Mouse (Mus musculus) stomach, embryonic 16.5 days (tissue): ENCODE data around the gene Stim1. TPM values are rescaled to one million over a fixed set of nuclear protein-coding genes. Genes with fewer than 3 reads are reported as not detected.
A peak's percentile ranks its signal among the peaks of the same experiment; 100 is the strongest.
"Not testable (repeated sequence)": the region's sequence is repeated elsewhere in the genome, so short reads cannot be mapped to it uniquely, and the experiment has no call there.

Source experiments
- ATAC-seq: fragments of 200-750 bp; cut with Nextera tagmentation; 2 replicates; pipeline ENCODE4 v1.8.0; 2017; ENCODE audit warnings: moderate number of reproducible peaks, moderate TSS enrichment; ENCODE audit not compliant: insufficient read depth, low FRiP score
- H3K27ac ChIP-seq: fragments of 300-500 bp; sonication (generic); 2 replicates; pipeline ENCODE4 v1.5.1; 2014; ENCODE audit warnings: low read length
- H3K27me3 ChIP-seq: fragments of 300-500 bp; sonication (generic); 2 replicates; pipeline ENCODE4 v1.6.1; 2014; ENCODE audit warnings: low read length, control low read depth, mixed read lengths; ENCODE audit not compliant: control insufficient read depth, insufficient read depth
- H3K36me3 ChIP-seq: fragments of 300-500 bp; sonication (generic); 2 replicates; pipeline ENCODE4 v1.6.1; 2014; ENCODE audit warnings: low read length; ENCODE audit not compliant: control insufficient read depth, insufficient read depth
- H3K4me1 ChIP-seq: fragments of 300-500 bp; sonication (generic); 2 replicates; pipeline ENCODE4 v1.6.1; 2014; ENCODE audit warnings: low read length, control low read depth, mixed read lengths; ENCODE audit not compliant: control insufficient read depth, insufficient read depth
- H3K4me2 ChIP-seq: fragments of 300-500 bp; sonication (generic); 2 replicates; pipeline ENCODE4 v1.6.1; 2014; ENCODE audit warnings: low read depth, low read length, mixed read lengths
- H3K4me3 ChIP-seq: fragments of 300-500 bp; sonication (generic); replicated peaks from 2 replicates; pipeline ENCODE4 v1.5.1; 2014; ENCODE audit warnings: mild to moderate bottlenecking, low read length
- H3K9ac ChIP-seq: fragments of 300-500 bp; sonication (generic); 2 replicates; pipeline ENCODE4 v1.6.1; 2014; ENCODE audit warnings: low read length
- H3K9me3 ChIP-seq: fragments of 300-500 bp; sonication (generic); replicated peaks from 2 replicates; pipeline ENCODE4 v1.6.1; 2016; ENCODE audit warnings: low read length, control low read depth; ENCODE audit not compliant: control insufficient read depth
- WGBS: fragments of 180-500 bp; shearing (Covaris S2); extraction: QIAGEN DNeasy Blood & Tissue Kit; methylation state at CpG from one replicate; pipeline ENCODE4 v1.1.7; 2014; 5-methylcytosine and 5-hydroxymethylcytosine counted together
- polyA plus RNA-seq: library from polyadenylated mRNA; unstranded; fragments of >200 nt; fragmentation: Nextera tagmentation; extraction: Ambion mirVana; gene quantifications from 2 replicates; pipeline ENCODE4 v1.2.1, GENCODE M21; 2015

Stim1 gene
- polyA plus RNA-seq, 1 experiment from 2014 or later: 33.7 TPM

- 17% methylated on average over 4 of the region's 4 CpGs for WGBS
Observed at GRCm38 (mm10) chr7:102258189-102258588, 9.4 kb upstream of the Stim1 start.

GRCm38 (mm10) chr7:102258753-102259152 is 8.9 kb upstream of the Stim1 start:
- Histone ChIP-seq H3K9ac (no peak overlapping the region), H3K36me3 (no peaks in the 10 kb centered on the region), H3K4me1 (no peaks in the 10 kb centered on the region), H3K4me3 (no peak overlapping the region), H3K4me2 (no peak overlapping the region), H3K9me3 (no peaks in the 10 kb centered on the region), H3K27ac (no peak overlapping the region), H3K27me3 (no peaks in the 10 kb centered on the region)
- no peak for ATAC-seq
- WGBS: 59% methylated on average over 3 of the region's 3 CpGs

More at GRCm38 (mm10) chr7:102258189-102258588, 9.4 kb upstream of the Stim1 start:
- Histone ChIP-seq H3K9me3 (no peaks in the 10 kb centered on the region), H3K4me3 (no peak overlapping the region), H3K27ac (no peak overlapping the region), H3K36me3 (no peaks in the 10 kb centered on the region), H3K27me3 (no peaks in the 10 kb centered on the region), H3K9ac (no peak overlapping the region), H3K4me1 (no peaks in the 10 kb centered on the region), H3K4me2 (no peak overlapping the region)
- ATAC-seq: no peak

GRCm38 (mm10) chr7:102259716-102260479 is 7.7 kb upstream of the Stim1 start:
- Histone ChIP-seq H3K27me3 (no peaks in the 10 kb centered on the region), H3K36me3 (no peaks in the 10 kb centered on the region), H3K4me1 (no peaks in the 10 kb centered on the region), H3K4me3 (no peak overlapping the region), H3K27ac (no peak overlapping the region), H3K9me3 (no peaks in the 10 kb centered on the region), H3K9ac (no peak overlapping the region), H3K4me2 (no peak overlapping the region)
- ATAC-seq: no peak
- 76% methylated on average over 10 of the region's 10 CpGs for WGBS

GRCm38 (mm10) chr7:102260518-102260917 is 7.1 kb upstream of the Stim1 start:
- Histone ChIP-seq H3K36me3 (no peaks in the 10 kb centered on the region), H3K27ac (no peak overlapping the region), H3K4me3 (no peak overlapping the region), H3K27me3 (no peaks in the 10 kb centered on the region), H3K9me3 (no peaks in the 10 kb centered on the region), H3K4me2 (no peak overlapping the region), H3K4me1 (no peaks in the 10 kb centered on the region), H3K9ac (no peak overlapping the region)
- WGBS: 83% methylated on average over 1 of the region's 1 CpGs
- no peak for ATAC-seq

- no peak for ATAC-seq
- no peaks in the 10 kb centered on the region for H3K27me3 ChIP-seq
- H3K9ac ChIP-seq: no peak overlapping the region
- no peak overlapping the region for H3K4me3 ChIP-seq
- 95% methylated on average over 2 of the region's 2 CpGs for WGBS
- H3K4me2 ChIP-seq: no peak overlapping the region
- H3K9me3 ChIP-seq: no peaks in the 10 kb centered on the region
- peaks cover 4% of the 10 kb centered on the region; the same call in 1 of the 2 replicates for H3K4me1 ChIP-seq
- no peaks in the 10 kb centered on the region for H3K36me3 ChIP-seq
- no peak overlapping the region for H3K27ac ChIP-seq
Observed at GRCm38 (mm10) chr7:102263020-102263419, 4.6 kb upstream of the Stim1 start.

- not testable (repeated sequence) for H3K4me3 ChIP-seq, H3K27ac ChIP-seq, ATAC-seq, H3K36me3 ChIP-seq, H3K4me2 ChIP-seq, H3K9me3 ChIP-seq, H3K9ac ChIP-seq, H3K27me3 ChIP-seq
- peaks cover 21% of the 10 kb centered on the region; the same call in 1 of the 2 replicates for H3K4me1 ChIP-seq
- WGBS: 86% methylated on average over 10 of the region's 10 CpGs
Observed at GRCm38 (mm10) chr7:102266021-102266400, 1.6 kb upstream of the Stim1 start.

- peak overlapping the region; percentile 79; the same call in 1 of the 2 replicates for H3K9ac ChIP-seq
- H3K9me3 ChIP-seq: no peaks in the 10 kb centered on the region
- H3K27me3 ChIP-seq: no peaks in the 10 kb centered on the region
- H3K4me1 ChIP-seq: peaks cover 21% of the 10 kb centered on the region; the same call in 1 of the 2 replicates
- peak overlapping the region; percentile 66 for H3K27ac ChIP-seq
- ATAC-seq: peak; percentile 8; the same call in 1 of the 2 replicates
- H3K4me3 ChIP-seq: peak overlapping the region; percentile 85
- 42% methylated on average over 14 of the region's 14 CpGs for WGBS
- no peaks in the 10 kb centered on the region for H3K36me3 ChIP-seq
- H3K4me2 ChIP-seq: peak overlapping the region; percentile 82
Observed at GRCm38 (mm10) chr7:102266401-102267042, 1.1 kb upstream of the Stim1 start.

- Histone ChIP-seq H3K27me3 (no peaks in the 10 kb centered on the region), H3K4me1 (peaks cover 21% of the 10 kb centered on the region; the same call in 1 of the 2 replicates), H3K4me2 (peak overlapping the region; percentile 82), H3K4me3 (peak overlapping the region; percentile 85), H3K27ac (peak overlapping the region; percentile 79), H3K9ac (peak overlapping the region; percentile 79), H3K9me3 (no peaks in the 10 kb centered on the region), H3K36me3 (no peaks in the 10 kb centered on the region)
- peak; percentile 91 for ATAC-seq
- 0% methylated on average over 34 of the region's 34 CpGs for WGBS
Observed at GRCm38 (mm10) chr7:102267113-102267579, 460 bp upstream of the Stim1 start.

- 7% methylated on average over 12 of the region's 12 CpGs for WGBS
- H3K27ac ChIP-seq: 0 out of 2 replicates have a peak overlapping the region, but pooled peaks have one; percentile 21
Observed at GRCm38 (mm10) chr7:102268395-102268748, 766 bp downstream of the Stim1 start.

More at GRCm38 (mm10) chr7:102268395-102268748, 766 bp downstream of the Stim1 start:
- Histone ChIP-seq H3K9me3 (no peaks in the 10 kb centered on the region), H3K27me3 (no peaks in the 10 kb centered on the region), H3K4me2 (peak overlapping the region; percentile 82), H3K4me1 (peaks cover 21% of the 10 kb centered on the region; the same call in 1 of the 2 replicates), H3K9ac (peak overlapping the region; percentile 79), H3K4me3 (peak overlapping the region; percentile 85), H3K36me3 (no peaks in the 10 kb centered on the region)
- no peak for ATAC-seq
